Mouse (Mus musculus) kidney, embryonic 14.5 days (tissue): ENCODE data around the gene Fbxw4. TPM values are rescaled to one million over a fixed set of nuclear protein-coding genes. Genes with fewer than 3 reads are reported as not detected.
"Not testable (repeated sequence)": the region's sequence is repeated elsewhere in the genome, so short reads cannot be mapped to it uniquely, and the experiment has no call there.

Source experiments
- ATAC-seq: fragments of 200-750 bp; cut with Nextera tagmentation; 2 replicates; pipeline ENCODE4 v1.8.0; 2017; ENCODE audit warnings: moderate number of reproducible peaks, mild to moderate bottlenecking, moderate TSS enrichment, moderate library complexity; ENCODE audit not compliant: low FRiP score, low TSS enrichment
- H3K27ac ChIP-seq: fragments of 300-500 bp; sonication (generic); 2 replicates; pipeline ENCODE4 v1.5.1; 2014; ENCODE audit warnings: low read depth, mild to moderate bottlenecking, low read length, moderate library complexity, mixed read lengths
- H3K27me3 ChIP-seq: fragments of 300-500 bp; sonication (generic); 2 replicates; pipeline ENCODE4 v1.6.1; 2014; ENCODE audit warnings: mild to moderate bottlenecking, low read length; ENCODE audit not compliant: control insufficient read depth, insufficient read depth
- H3K36me3 ChIP-seq: fragments of 300-500 bp; sonication (generic); 2 replicates; pipeline ENCODE4 v1.6.1; 2014; ENCODE audit warnings: low read length, mixed read lengths; ENCODE audit not compliant: control insufficient read depth, insufficient read depth
- H3K4me1 ChIP-seq: fragments of 300-500 bp; sonication (generic); 2 replicates; pipeline ENCODE4 v1.6.1; 2014; ENCODE audit warnings: low read length, mixed read lengths; ENCODE audit not compliant: control insufficient read depth, insufficient read depth
- H3K4me2 ChIP-seq: fragments of 300-500 bp; sonication (generic); replicated peaks from 2 replicates; pipeline ENCODE4 v1.6.1; 2014; ENCODE audit warnings: low read depth, mild to moderate bottlenecking, low read length
- H3K4me3 ChIP-seq: fragments of 300-500 bp; sonication (generic); 2 replicates; pipeline ENCODE4 v1.5.1; 2014; ENCODE audit warnings: mild to moderate bottlenecking, low read length
- H3K9ac ChIP-seq: fragments of 300-500 bp; sonication (generic); 2 replicates; pipeline ENCODE4 v1.6.1; 2014; ENCODE audit warnings: low read depth, mild to moderate bottlenecking, low read length, moderate library complexity
- H3K9me3 ChIP-seq: fragments of 300-500 bp; sonication (generic); 2 replicates; pipeline ENCODE4 v1.6.1; 2016; ENCODE audit warnings: low read length; ENCODE audit not compliant: control insufficient read depth
- whole genome bisulfite sequencing: fragments of 180-500 bp; shearing (Covaris S2); extraction: QIAGEN DNeasy Blood & Tissue Kit; methylation state at CpG from one replicate; pipeline ENCODE4 v1.1.7; 2014; 5-methylcytosine and 5-hydroxymethylcytosine counted together
- polyA plus RNA-seq: library from polyadenylated mRNA; unstranded; fragments of >200 nt; fragmentation: Nextera tagmentation; extraction: Ambion mirVana; gene quantifications from 2 replicates; pipeline ENCODE4 v1.2.1, GENCODE M21; 2014

Gene Fbxw4
- polyA plus RNA-seq, 1 experiment from 2014 or later: 8.3 TPM

- Histone ChIP-seq H3K27me3 (peaks cover 8% of the 10 kb centered on the region; the same call in 1 of the 2 replicates), H3K9me3 (no peaks in the 10 kb centered on the region), H3K36me3 (peaks cover 21% of the 10 kb centered on the region), H3K9ac (no peak overlapping the region), H3K4me1 (peaks cover 20% of the 10 kb centered on the region), H3K4me2 (no peak overlapping the region), H3K27ac (no peak overlapping the region), H3K4me3 (no peak overlapping the region)
- ATAC-seq: no peak
- WGBS: 77% methylated on average over 4 of the region's 4 CpGs
Observed at GRCm38 (mm10) chr19:45549948-45550347, 110.2 kb downstream of the Fbxw4 start.

DNA sequence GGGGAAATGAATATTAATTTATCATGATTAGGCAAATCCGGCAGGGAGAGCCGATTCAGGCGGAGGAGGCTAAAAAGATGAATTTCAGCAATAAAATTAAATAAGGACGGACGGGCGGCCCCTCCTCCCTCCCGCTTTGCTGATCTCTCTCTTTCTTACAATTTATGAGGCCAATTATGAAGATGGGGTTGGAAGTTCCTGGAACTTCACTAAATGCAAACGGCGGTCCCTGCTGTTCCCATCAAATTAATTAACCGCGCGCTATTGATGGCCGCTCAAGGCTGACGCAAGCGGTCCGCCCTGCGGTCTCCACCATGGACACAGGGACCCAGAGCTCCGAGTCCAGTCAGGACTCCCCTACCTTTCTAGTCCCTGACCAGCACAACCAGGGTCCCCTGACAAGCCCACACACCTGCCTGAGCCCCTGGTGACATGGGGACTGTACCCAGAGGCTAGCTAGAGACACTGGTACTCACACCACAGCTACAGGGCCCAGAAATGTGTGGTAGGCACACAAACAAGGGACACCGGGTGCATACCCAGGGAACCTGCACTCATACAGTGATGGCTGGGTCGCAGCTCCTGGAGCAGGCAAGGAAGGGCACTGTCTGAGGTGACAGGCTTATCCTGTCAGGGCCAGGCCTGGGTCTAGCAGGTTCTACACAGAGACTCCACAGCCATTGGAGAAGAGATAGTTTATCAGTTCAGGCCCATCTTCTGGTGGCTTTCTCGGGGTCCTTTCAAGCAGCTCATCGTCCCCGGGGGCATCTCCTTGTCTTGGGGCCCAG, 110.8 kb downstream of the Fbxw4 start:
- Histone ChIP-seq H3K4me3 (no peak overlapping the region), H3K9ac (no peak overlapping the region), H3K27me3 (peaks cover 8% of the 10 kb centered on the region; the same call in 1 of the 2 replicates), H3K27ac (no peak overlapping the region), H3K4me1 (peaks cover 20% of the 10 kb centered on the region), H3K36me3 (peaks cover 15% of the 10 kb centered on the region), H3K9me3 (no peaks in the 10 kb centered on the region), H3K4me2 (no peak overlapping the region)
- 38% methylated on average over 23 of the region's 23 CpGs for WGBS
- ATAC-seq: no peak

DNA sequence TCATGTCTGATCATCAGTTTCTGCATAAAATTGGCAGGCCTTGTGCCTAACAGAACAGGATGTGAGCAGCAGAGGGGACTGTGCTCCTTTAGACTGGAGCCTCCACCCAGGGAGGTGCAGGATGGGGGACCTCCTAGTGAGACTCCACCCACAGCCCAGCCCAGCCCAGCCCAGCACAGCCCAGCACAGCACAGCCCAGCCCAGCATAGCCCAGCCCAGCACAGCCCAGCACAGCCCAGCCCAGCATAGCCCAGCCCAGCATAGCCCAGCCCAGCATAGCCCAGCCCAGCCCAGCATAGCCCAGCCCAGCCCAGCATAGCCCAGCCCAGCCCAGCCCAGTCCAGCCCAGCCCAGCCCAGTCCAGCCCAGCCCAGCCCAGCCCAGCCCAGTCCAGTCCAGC, 111.9 kb downstream of the Fbxw4 start:
- H3K9me3 ChIP-seq, ATAC-seq: not testable (repeated sequence)
- H3K27me3 ChIP-seq: peaks cover 13% of the 10 kb centered on the region; the same call in 1 of the 2 replicates

GRCm38 (mm10) chr19:45544925-45545321, 115.2 kb downstream of the Fbxw4 start:
- H3K36me3 ChIP-seq: no peaks in the 10 kb centered on the region
- H3K4me1 ChIP-seq: peaks cover 15% of the 10 kb centered on the region; the same call in 1 of the 2 replicates
- peak; percentile 71 for ATAC-seq
- under 1% methylated on average over 30 of the region's 30 CpGs for WGBS
- no peak overlapping the region for H3K9ac ChIP-seq
- H3K4me3 ChIP-seq: peak overlapping the region; percentile 33
- peak overlapping the region; percentile 69 for H3K4me2 ChIP-seq
- H3K27ac ChIP-seq: no peak overlapping the region
- no peaks in the 10 kb centered on the region for H3K9me3 ChIP-seq
- peaks cover 42% of the 10 kb centered on the region for H3K27me3 ChIP-seq

More for the DNA sequence above, 111.9 kb downstream of the Fbxw4 start:
- H3K9ac ChIP-seq, H3K4me2 ChIP-seq, H3K36me3 ChIP-seq, H3K27ac ChIP-seq, H3K4me3 ChIP-seq: not testable (repeated sequence)
- peaks cover 23% of the 10 kb centered on the region for H3K4me1 ChIP-seq

- Histone ChIP-seq H3K4me3 (peak overlapping the region; percentile 33), H3K27me3 (peaks cover 44% of the 10 kb centered on the region), H3K9me3 (no peaks in the 10 kb centered on the region), H3K36me3 (no peaks in the 10 kb centered on the region), H3K4me1 (peaks cover 15% of the 10 kb centered on the region; the same call in 1 of the 2 replicates), H3K27ac (no peak overlapping the region), H3K9ac (no peak overlapping the region), H3K4me2 (peak overlapping the region; percentile 69)
- WGBS: under 1% methylated on average over 22 of the region's 26 CpGs
- peak; percentile 25; the same call in 1 of the 2 replicates for ATAC-seq
Observed at GRCm38 (mm10) chr19:45544152-45544924, 115.8 kb downstream of the Fbxw4 start.

DNA sequence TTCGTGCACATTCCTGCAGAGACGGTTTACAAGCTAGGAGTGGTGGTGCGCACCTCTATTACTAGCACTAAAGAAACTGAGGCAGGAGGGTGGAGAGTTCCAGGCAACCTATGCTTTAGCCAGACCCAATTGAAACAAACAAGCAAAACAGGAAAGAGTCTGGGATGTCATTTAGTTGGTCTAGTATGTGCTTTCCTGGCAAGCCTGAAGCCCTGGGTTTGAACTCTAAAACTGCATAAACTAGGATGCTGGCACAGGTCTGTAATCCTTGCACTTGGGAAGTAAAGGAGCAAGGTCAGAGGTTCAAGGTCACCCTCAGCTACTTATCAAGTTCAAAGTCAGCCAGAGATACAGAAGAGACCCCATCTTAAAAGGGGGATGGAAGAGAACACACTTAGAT, 118.1 kb downstream of the Fbxw4 start:
- peak overlapping the region; percentile 38 for H3K4me3 ChIP-seq
- no peak overlapping the region for H3K27ac ChIP-seq
- no peak for ATAC-seq
- H3K4me1 ChIP-seq: peaks cover 9% of the 10 kb centered on the region; the same call in 1 of the 2 replicates
- H3K9me3 ChIP-seq: no peaks in the 10 kb centered on the region
- peaks cover 43% of the 10 kb centered on the region for H3K27me3 ChIP-seq
- H3K36me3 ChIP-seq: no peaks in the 10 kb centered on the region
- 24% methylated on average over 3 of the region's 3 CpGs for WGBS
- peak overlapping the region; percentile 53; the same call in 1 of the 2 replicates for H3K9ac ChIP-seq
- peak overlapping the region; percentile 79 for H3K4me2 ChIP-seq

DNA sequence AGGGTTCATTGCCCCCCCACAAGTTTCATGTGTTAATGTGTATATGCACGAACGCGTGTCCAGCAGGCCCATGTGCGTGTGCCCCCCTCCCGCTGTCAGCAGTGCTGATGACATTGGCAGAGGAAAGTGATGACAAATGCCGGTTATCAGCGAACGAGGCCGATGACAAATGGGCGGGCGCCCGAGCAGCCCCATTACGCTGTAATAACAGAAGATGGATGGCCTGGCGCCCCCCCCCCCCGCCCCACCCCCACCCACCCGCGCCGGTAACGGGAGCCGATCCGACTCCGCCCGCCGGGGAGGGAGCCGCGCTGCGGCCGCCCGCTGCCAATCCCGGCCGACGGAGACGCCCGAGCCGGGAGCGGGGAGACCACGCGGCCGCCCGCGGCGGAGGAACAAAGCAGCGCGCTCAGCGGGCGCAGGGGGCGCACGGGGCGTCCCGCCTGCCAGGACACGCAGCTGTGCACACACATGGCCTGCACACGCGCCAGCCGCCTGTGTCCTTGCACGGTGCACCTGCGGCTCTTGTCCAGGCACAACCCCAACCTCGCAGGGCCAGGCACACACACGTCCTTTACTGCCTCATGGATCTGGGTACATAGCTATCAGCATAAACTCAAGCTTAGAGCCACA, 118.6 kb downstream of the Fbxw4 start:
- peak; percentile 56 for ATAC-seq

GRCm38 (mm10) chr19:45540657-45541408, 119.3 kb downstream of the Fbxw4 start:
- 37% methylated on average over 8 of the region's 8 CpGs for WGBS
- Histone ChIP-seq H3K27me3 (peaks cover 42% of the 10 kb centered on the region), H3K4me3 (peak overlapping the region; percentile 38), H3K4me2 (peak overlapping the region; percentile 79), H3K9me3 (no peaks in the 10 kb centered on the region), H3K9ac (peak overlapping the region; percentile 53; the same call in 1 of the 2 replicates), H3K4me1 (peaks cover 9% of the 10 kb centered on the region; the same call in 1 of the 2 replicates), H3K36me3 (no peaks in the 10 kb centered on the region), H3K27ac (no peak overlapping the region)
- ATAC-seq: no peak

More for the DNA sequence above, 118.6 kb downstream of the Fbxw4 start:
- peak overlapping the region; percentile 79 for H3K4me2 ChIP-seq
- no peak overlapping the region for H3K27ac ChIP-seq
- 0% methylated on average over 26 of the region's 58 CpGs for WGBS
- peak overlapping the region; percentile 38 for H3K4me3 ChIP-seq
- H3K9me3 ChIP-seq: no peaks in the 10 kb centered on the region
- H3K4me1 ChIP-seq: peaks cover 9% of the 10 kb centered on the region; the same call in 1 of the 2 replicates
- H3K27me3 ChIP-seq: peaks cover 42% of the 10 kb centered on the region
- no peaks in the 10 kb centered on the region for H3K36me3 ChIP-seq
- peak overlapping the region; percentile 53 for H3K9ac ChIP-seq
